Mouse (Mus musculus) mouse trophoblast stem cell (cell line): ENCODE data around the gene Gm14418.
"Not testable (repeated sequence)": the region's sequence is repeated elsewhere in the genome, so short reads cannot be mapped to it uniquely, and the experiment has no call there.

ENCODE experiments used
- in situ Hi-C, 2 experiments: fragments of 300-500 bp; cut with MseI, MboI; formaldehyde crosslinking; loops; 2 replicates in 1 of 2; 3 replicates in 1 of 2; pipeline ENCODE4 v1.15.1; 2025

The Gm14418 gene

GRCm38 (mm10) chr2:177398096-177398495 lies at the start of gene Gm14418:
Gm14418 (minus strand) TSS chr2:177398320.
- in situ Hi-C loops, result not testable (repeated sequence)
